Mouse (Mus musculus): Measurements from ENCODE around the gene Tcf7l1. TPM values are rescaled to one million over a fixed set of nuclear protein-coding genes. Genes with fewer than 3 reads are reported as not detected.
A peak's percentile ranks its signal among the peaks of the same experiment; 100 is the strongest.
"Not testable (repeated sequence)": the region's sequence is repeated elsewhere in the genome, so short reads cannot be mapped to it uniquely, and the experiment has no call there.

Gene Tcf7l1
- polyA plus RNA-seq (2015; fragmentation: Nextera tagmentation; extraction: Ambion mirVana): 31.5 and 35.6 TPM in 2 replicates

- peak within 1 kb of the TSS; percentile 70 for H3K4me3 ChIP-seq (ENCODE audit: low read length)
- H3K27me3 ChIP-seq (ENCODE audit: insufficient read depth, low read length): no peaks in the 10 kb centered on the region
- no peaks in the 10 kb centered on the region for H3K9me3 ChIP-seq (ENCODE audit: low read length)
- H3K36me3 ChIP-seq (ENCODE audit: insufficient read depth, low read length): peaks cover 12% of the 10 kb centered on the region; the same call in 1 of the 2 replicates
- peak within 1 kb of the TSS; percentile 94 for H3K9ac ChIP-seq (replicated peaks; ENCODE audit: low read length)
- WGBS: under 1% methylated on average over 75 of the region's 80 CpGs
- peak; percentile 95 for ATAC-seq (ENCODE audit: low FRiP score, low TSS enrichment)
- H3K4me1 ChIP-seq (ENCODE audit: insufficient read depth, low read length): peaks cover 13% of the 10 kb centered on the region
- H3K4me2 ChIP-seq (replicated peaks; ENCODE audit: low read depth, low read length): peak within 1 kb of the TSS; percentile 88
- peak within 1 kb of the TSS; percentile 95 for H3K27ac ChIP-seq (ENCODE audit: low read length)
These were observed at the start of gene Tcf7l1 for GRCm38 (mm10) chr6:72788892-72789699. Tcf7l1 (minus strand) TSS chr6:72789254.

GRCm38 (mm10) chr6:72837756-72838155, 48.7 kb upstream of the Tcf7l1 start:
- Histone ChIP-seq H3K4me2 (replicated peaks; ENCODE audit: low read depth, low read length) (no peak overlapping the region), H3K27ac (ENCODE audit: low read length) (no peak overlapping the region), H3K36me3 (ENCODE audit: insufficient read depth, low read length) (peaks cover 15% of the 10 kb centered on the region), H3K9me3 (ENCODE audit: low read length) (no peaks in the 10 kb centered on the region), H3K9ac (replicated peaks; ENCODE audit: low read length) (no peak overlapping the region), H3K4me3 (ENCODE audit: low read length) (no peak overlapping the region), H3K27me3 (ENCODE audit: insufficient read depth, low read length) (no peaks in the 10 kb centered on the region), H3K4me1 (ENCODE audit: insufficient read depth, low read length) (no peaks in the 10 kb centered on the region)
- WGBS: 87% methylated on average over 4 of the region's 4 CpGs
- no peak for ATAC-seq (ENCODE audit: low FRiP score, low TSS enrichment)

GRCm38 (mm10) chr6:72834518-72834917, 45.5 kb upstream of the Tcf7l1 start:
- Histone ChIP-seq H3K9me3 (ENCODE audit: low read length) (no peaks in the 10 kb centered on the region), H3K27me3 (ENCODE audit: insufficient read depth, low read length) (no peaks in the 10 kb centered on the region), H3K4me2 (replicated peaks; ENCODE audit: low read depth, low read length) (no peak overlapping the region), H3K9ac (replicated peaks; ENCODE audit: low read length) (no peak overlapping the region), H3K4me1 (ENCODE audit: insufficient read depth, low read length) (no peaks in the 10 kb centered on the region), H3K36me3 (ENCODE audit: insufficient read depth, low read length) (no peaks in the 10 kb centered on the region), H3K27ac (ENCODE audit: low read length) (no peak overlapping the region), H3K4me3 (ENCODE audit: low read length) (no peak overlapping the region)
- ATAC-seq (ENCODE audit: low FRiP score, low TSS enrichment): no peak
- WGBS: 60% methylated on average over 4 of the region's 4 CpGs

- 64% methylated on average over 3 of the region's 3 CpGs for WGBS
- ATAC-seq (ENCODE audit: low FRiP score, low TSS enrichment): no peak
- H3K9me3 ChIP-seq (ENCODE audit: low read length): no peaks in the 10 kb centered on the region
- no peaks in the 10 kb centered on the region for H3K27me3 ChIP-seq (ENCODE audit: insufficient read depth, low read length)
- no peak overlapping the region for H3K9ac ChIP-seq (replicated peaks; ENCODE audit: low read length)
- no peaks in the 10 kb centered on the region for H3K36me3 ChIP-seq (ENCODE audit: insufficient read depth, low read length)
- H3K4me2 ChIP-seq (replicated peaks; ENCODE audit: low read depth, low read length): no peak overlapping the region
- H3K27ac ChIP-seq (ENCODE audit: low read length): no peak overlapping the region
- H3K4me3 ChIP-seq (ENCODE audit: low read length): no peak overlapping the region
- H3K4me1 ChIP-seq (ENCODE audit: insufficient read depth, low read length): no peaks in the 10 kb centered on the region
These were observed 42.8 kb upstream of the Tcf7l1 start for GRCm38 (mm10) chr6:72831858-72832257.

- no peaks in the 10 kb centered on the region for H3K9me3 ChIP-seq (ENCODE audit: low read length)
- ATAC-seq (ENCODE audit: low FRiP score, low TSS enrichment): peak; percentile 17; the same call in 1 of the 2 replicates
- H3K4me3 ChIP-seq (ENCODE audit: low read length): no peak overlapping the region
- H3K4me2 ChIP-seq (replicated peaks; ENCODE audit: low read depth, low read length): no peak overlapping the region
- no peak overlapping the region for H3K27ac ChIP-seq (ENCODE audit: low read length)
- 0 out of 2 replicates have a peak, but pooled peaks cover under 1% of the 10 kb centered on the region for H3K27me3 ChIP-seq (ENCODE audit: insufficient read depth, low read length)
- H3K36me3 ChIP-seq (ENCODE audit: insufficient read depth, low read length): no peaks in the 10 kb centered on the region
- no peaks in the 10 kb centered on the region for H3K4me1 ChIP-seq (ENCODE audit: insufficient read depth, low read length)
- 34% methylated on average over 3 of the region's 3 CpGs for WGBS
- H3K9ac ChIP-seq (replicated peaks; ENCODE audit: low read length): no peak overlapping the region
These were observed 42.2 kb upstream of the Tcf7l1 start for GRCm38 (mm10) chr6:72831276-72831675.

- Histone ChIP-seq H3K4me3 (ENCODE audit: low read length) (no peak overlapping the region), H3K27ac (ENCODE audit: low read length) (no peak overlapping the region), H3K27me3 (ENCODE audit: insufficient read depth, low read length) (0 out of 2 replicates have a peak, but pooled peaks cover 5% of the 10 kb centered on the region), H3K36me3 (ENCODE audit: insufficient read depth, low read length) (no peaks in the 10 kb centered on the region), H3K4me2 (replicated peaks; ENCODE audit: low read depth, low read length) (no peak overlapping the region), H3K9me3 (ENCODE audit: low read length) (no peaks in the 10 kb centered on the region), H3K9ac (replicated peaks; ENCODE audit: low read length) (no peak overlapping the region), H3K4me1 (ENCODE audit: insufficient read depth, low read length) (peaks cover 11% of the 10 kb centered on the region)
- 91% methylated on average over 3 of the region's 3 CpGs for WGBS
- no peak for ATAC-seq (ENCODE audit: low FRiP score, low TSS enrichment)
These were observed 39.8 kb upstream of the Tcf7l1 start for GRCm38 (mm10) chr6:72828857-72829256.

GRCm38 (mm10) chr6:72828037-72828436, 39.0 kb upstream of the Tcf7l1 start:
- not testable (repeated sequence) for H3K36me3 ChIP-seq (ENCODE audit: insufficient read depth, low read length); H3K27me3 ChIP-seq (ENCODE audit: insufficient read depth, low read length); ATAC-seq (ENCODE audit: low FRiP score, low TSS enrichment); H3K9me3 ChIP-seq (ENCODE audit: low read length); H3K27ac ChIP-seq (ENCODE audit: low read length); H3K9ac ChIP-seq (replicated peaks; ENCODE audit: low read length); H3K4me3 ChIP-seq (ENCODE audit: low read length)
- 5% methylated on average over 8 of the region's 9 CpGs for WGBS
- H3K4me1 ChIP-seq (ENCODE audit: insufficient read depth, low read length): peaks cover 11% of the 10 kb centered on the region
- 0 out of 2 replicates have a peak overlapping the region, but pooled peaks have one; percentile 24 for H3K4me2 ChIP-seq (replicated peaks; ENCODE audit: low read depth, low read length)

GRCm38 (mm10) chr6:72825762-72826161, 36.7 kb upstream of the Tcf7l1 start:
- H3K9ac ChIP-seq (replicated peaks; ENCODE audit: low read length): no peak overlapping the region

GRCm38 (mm10) chr6:72824971-72825737, 36.1 kb upstream of the Tcf7l1 start:
- peak; percentile 32; the same call in 1 of the 2 replicates for ATAC-seq (ENCODE audit: low FRiP score, low TSS enrichment)
- Histone ChIP-seq H3K4me3 (ENCODE audit: low read length) (peak overlapping the region; percentile 38), H3K27ac (ENCODE audit: low read length) (0 out of 2 replicates have a peak overlapping the region, but pooled peaks have one; percentile 53), H3K9me3 (ENCODE audit: low read length) (no peaks in the 10 kb centered on the region), H3K4me1 (ENCODE audit: insufficient read depth, low read length) (peaks cover 11% of the 10 kb centered on the region), H3K4me2 (replicated peaks; ENCODE audit: low read depth, low read length) (peak overlapping the region; percentile 53), H3K27me3 (ENCODE audit: insufficient read depth, low read length) (0 out of 2 replicates have a peak, but pooled peaks cover 5% of the 10 kb centered on the region), H3K36me3 (ENCODE audit: insufficient read depth, low read length) (no peaks in the 10 kb centered on the region), H3K9ac (replicated peaks; ENCODE audit: low read length) (peak overlapping the region; percentile 55)
- 7% methylated on average over 26 of the region's 26 CpGs for WGBS

More at GRCm38 (mm10) chr6:72825762-72826161, 36.7 kb upstream of the Tcf7l1 start:
- 57% methylated on average over 9 of the region's 9 CpGs for WGBS
- Histone ChIP-seq H3K9me3 (ENCODE audit: low read length) (no peaks in the 10 kb centered on the region), H3K4me2 (replicated peaks; ENCODE audit: low read depth, low read length) (no peak overlapping the region), H3K4me1 (ENCODE audit: insufficient read depth, low read length) (peaks cover 11% of the 10 kb centered on the region), H3K4me3 (ENCODE audit: low read length) (no peak overlapping the region), H3K27me3 (ENCODE audit: insufficient read depth, low read length) (0 out of 2 replicates have a peak, but pooled peaks cover 5% of the 10 kb centered on the region), H3K36me3 (ENCODE audit: insufficient read depth, low read length) (no peaks in the 10 kb centered on the region), H3K27ac (ENCODE audit: low read length) (no peak overlapping the region)
- ATAC-seq (ENCODE audit: low FRiP score, low TSS enrichment): no peak
